ENCODE assay signal across 8 mouse cellular contexts in the genomic region with DNA sequence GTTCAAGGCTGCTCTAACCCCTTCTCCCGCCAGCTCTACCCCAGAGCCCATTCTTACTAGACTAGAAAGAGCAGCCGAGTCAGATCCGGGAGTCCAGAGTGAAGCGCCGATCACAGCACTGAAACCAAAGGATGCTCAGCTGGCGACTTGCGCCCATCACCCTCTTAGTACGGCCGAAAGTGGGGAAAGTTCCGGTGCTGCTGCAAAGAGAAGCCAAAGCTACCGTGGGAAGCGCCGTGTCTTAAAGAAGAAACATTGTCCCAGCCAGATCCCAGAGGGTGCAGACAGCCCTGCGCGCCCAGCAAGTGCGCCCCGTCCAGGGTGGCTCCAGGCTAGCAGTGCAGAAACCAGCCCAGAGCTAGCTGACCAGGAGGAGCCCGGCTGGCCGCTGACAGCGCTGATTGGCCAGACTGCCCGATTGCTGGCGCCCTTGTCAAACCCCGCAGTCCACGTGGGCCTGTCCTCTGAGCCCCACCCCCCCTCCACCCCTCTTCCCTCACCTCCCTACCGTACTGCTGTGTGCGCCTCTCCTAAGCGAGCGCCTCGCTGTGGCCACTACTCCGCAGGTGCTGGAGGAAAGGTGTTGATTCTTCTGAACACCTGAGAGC. TPM values are rescaled to one million over a fixed set of nuclear protein-coding genes. Genes with fewer than 3 reads are reported as not detected.
DNase-seq lines count a peak whose midpoint lies in the region; ATAC-seq and TF ChIP-seq lines count a peak whose summit lies in the region.

A gene (minus strand): TSS at position 340 of the 608 bp plus-strand sequence.

- peak within 1 kb of the TSS; percentile 56 for H3K4me2 ChIP-seq in forebrain, embryonic 16.5 days (ENCODE audit: low read length)

- H3K9me3 ChIP-seq in forebrain, embryonic 16.5 days (ENCODE audit: control insufficient read depth, low read length): no peaks in the 10 kb centered on the region

- H3K27ac ChIP-seq in gastrocnemius, adult 2 months: no peak within 1 kb of the TSS
- H3K27ac ChIP-seq in forebrain, embryonic 16.5 days (ENCODE audit: low read length): no peak within 1 kb of the TSS

- TF ChIP-seq CTCF in gastrocnemius, adult 2 months (IDR thresholded peaks at IDR 0.05): no peak

- intact Hi-C loops in gastrocnemius, adult 2 months (cut with DNase I): no loop called here

- no peaks in the 10 kb centered on the region for H3K36me3 ChIP-seq in forebrain, embryonic 16.5 days (ENCODE audit: control insufficient read depth, insufficient read depth)

- under 1% methylated on average over 29 of the region's 30 CpGs for WGBS in forebrain, embryonic 16.5 days

- peak; percentile 81 for ATAC-seq in forebrain, embryonic 16.5 days
- ATAC-seq in megakaryocyte-erythroid progenitor cell, adult 5-6 weeks (replicated peaks; ENCODE audit: low FRiP score, low TSS enrichment, poor library complexity, severe bottlenecking): 0 out of 2 replicates have a peak, but pooled peaks have one; percentile 30

- peak within 1 kb of the TSS; percentile 45 for H3K4me3 ChIP-seq in gastrocnemius, adult 2 months
- peak within 1 kb of the TSS; percentile 36 for H3K4me3 ChIP-seq in forebrain, embryonic 16.5 days (replicated peaks; ENCODE audit: low read length)

- no peak within 1 kb of the TSS for H3K9ac ChIP-seq in forebrain, embryonic 16.5 days (replicated peaks; ENCODE audit: low read depth, low read length)

- no peak for DNase-seq in gastrocnemius, adult 2 months
- no peak for DNase-seq in gastrocnemius, postnatal 25 days
- DNase-seq in adrenal gland, adult 18-20 months (ENCODE audit: low spot score in 2 of 2): peak; percentile 21 to 28
- peak; percentile 31 to 61 for DNase-seq in kidney, postnatal 25 days
- DNase-seq in testis, postnatal 14 days (ENCODE audit: low spot score): peak; percentile 9
- DNase-seq in urinary bladder, adult 2 months (ENCODE audit: low spot score): no peak

- peaks cover 11% of the 10 kb centered on the region for H3K4me1 ChIP-seq in forebrain, embryonic 16.5 days (replicated peaks; ENCODE audit: control insufficient read depth, insufficient read depth, low read length)

- H3K27me3 ChIP-seq in forebrain, embryonic 16.5 days (replicated peaks; ENCODE audit: control insufficient read depth, insufficient read depth, low read length): peaks cover 17% of the 10 kb centered on the region

RNA-seq across cellular contexts. Expression of the gene that starts here (rescaled TPM):
- total RNA-seq in gastrocnemius, adult 2 months (2021): under 1 TPM; 0.20 to 0.31 TPM
- total RNA-seq in gastrocnemius, postnatal 25 days (2021): under 1 TPM; 0.23 to 0.46 TPM
- total RNA-seq in adrenal gland, adult 18-20 months (2021): 1 to 10 TPM in 1 of 2 experiments, under 1 TPM in 1; 0.89 to 1.1 TPM
- 0.73 and 0.80 TPM in 2 replicates for polyA plus RNA-seq in forebrain, embryonic 16.5 days (2015; fragmentation: Nextera tagmentation; extraction: Ambion mirVana)
- not detected in 2 replicates for total RNA-seq in megakaryocyte-erythroid progenitor cell, adult 5-6 weeks (2014; fragmentation: Nextera tagmentation)
- not detected in 2 replicates for total RNA-seq in megakaryocyte-erythroid progenitor cell, adult 5-6 weeks (2017)
- not detected in 2 replicates for polyA plus RNA-seq in urinary bladder, adult 2 months (2012; rRNA removed)

Comparison
In these comparisons a context has a peak if more than half of its experiments do, and no peak if none do; other contexts are left out.
1. Peak in ATAC-seq, H3K4me3 ChIP-seq and H3K4me2 ChIP-seq in forebrain, embryonic 16.5 days; RNA of the gene not detected or under 1 TPM.
2. Peak in ATAC-seq in megakaryocyte-erythroid progenitor cell, adult 5-6 weeks; RNA of the gene not detected or under 1 TPM.
3. DNase-seq: peak in adrenal gland, adult 18-20 months (2 of 2), kidney, postnatal 25 days (2 of 2) and testis, postnatal 14 days (single experiment); none in gastrocnemius, adult 2 months (single experiment), gastrocnemius, postnatal 25 days (single experiment) and urinary bladder, adult 2 months (single experiment).